18 mouse cellular contexts compared by ENCODE assay signal in the genomic region with DNA sequence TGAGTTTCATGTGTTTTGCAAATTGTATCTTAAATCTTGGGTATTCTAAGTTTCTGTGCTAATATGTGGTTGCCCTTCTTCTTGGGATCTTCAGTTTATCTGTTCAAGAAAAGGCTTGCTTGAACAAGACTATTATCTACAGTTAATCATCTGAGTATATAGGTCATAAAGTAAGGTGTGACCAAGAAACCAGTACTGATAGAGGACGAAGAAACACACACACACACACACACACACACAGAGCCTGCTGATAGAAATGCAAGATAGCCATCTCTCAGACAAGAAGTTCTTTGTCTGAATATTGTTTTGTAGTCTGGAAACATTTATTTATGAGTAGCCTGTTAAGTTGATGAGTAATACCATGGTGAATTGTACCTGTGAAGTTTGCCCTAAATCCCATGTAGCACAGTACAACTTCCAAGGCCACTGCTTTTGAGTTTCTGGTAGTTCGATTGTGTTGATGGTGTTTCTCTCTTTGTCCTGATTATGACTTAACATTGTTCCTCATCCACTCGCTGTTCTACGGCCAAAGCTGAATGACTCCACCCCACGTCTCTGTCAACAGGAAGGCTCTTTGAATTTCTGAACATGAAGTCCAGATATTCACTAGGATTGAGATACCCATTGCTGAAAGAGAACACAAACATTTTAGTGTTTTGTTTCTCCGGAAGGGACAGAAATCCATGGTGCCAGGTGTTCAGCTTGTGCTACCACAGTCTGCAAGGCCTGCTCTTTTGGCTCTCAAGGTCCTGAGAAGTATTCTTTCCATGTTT.
DNase-seq lines count a peak whose midpoint lies in the region; ATAC-seq and TF ChIP-seq lines count a peak whose summit lies in the region.
"Had no signal": no experiment of that assay in that cellular context is flagged by ENCODE, and none has a peak within 500 bp of the region (broad histone marks: within the 10 kb centered on the region; RNA-seq: fewer than 3 reads in every experiment).

No protein-coding gene starts in this region.

- H3K9me3 ChIP-seq in lung, postnatal 0 days (ENCODE audit: low read length), result no peaks in the 10 kb centered on the region
- no peaks in the 10 kb centered on the region for H3K9me3 ChIP-seq in intestine, embryonic 16.5 days (ENCODE audit: control insufficient read depth, low read length)
- H3K9me3 ChIP-seq: embryonic facial prominence, embryonic 12.5 days; forebrain, embryonic 15.5 days; hindbrain, embryonic 13.5 days had no signal

- no peak overlapping the region for H3K4me3 ChIP-seq in lung, postnatal 0 days (ENCODE audit: low read depth, low read length)
- no peak overlapping the region for H3K4me3 ChIP-seq in intestine, embryonic 16.5 days (ENCODE audit: low read length)
- H3K4me3 ChIP-seq: embryonic facial prominence, embryonic 12.5 days; forebrain, embryonic 15.5 days; hindbrain, embryonic 13.5 days had no signal

- no peak overlapping the region for H3K27ac ChIP-seq in lung, postnatal 0 days (ENCODE audit: low read length)
- peak overlapping the region; percentile 23; the same call in 1 of the 2 replicates for H3K27ac ChIP-seq in intestine, embryonic 16.5 days (ENCODE audit: low read length)
- H3K27ac ChIP-seq: embryonic facial prominence, embryonic 12.5 days; forebrain, embryonic 15.5 days; hindbrain, embryonic 13.5 days; hindbrain, postnatal 0 days had no signal

- WGBS in lung, postnatal 0 days, result 82% methylated on average over 6 of the region's 6 CpGs
- 71% methylated on average over 6 of the region's 6 CpGs for WGBS in intestine, embryonic 16.5 days

- TF ChIP-seq EP300 in lung, postnatal 0 days (IDR thresholded peaks at IDR 0.05), result peak; percentile 81

- no peak for ATAC-seq in lung, postnatal 0 days
- peak; percentile 86 for ATAC-seq in intestine, embryonic 16.5 days
- ATAC-seq: activated CD4-positive, CD25-positive, alpha-beta regulatory T cell, adult 4 months; forebrain, embryonic 15.5 days; hindbrain, postnatal 0 days; Patski had no signal

- H3K36me3 ChIP-seq in lung, postnatal 0 days (ENCODE audit: insufficient read depth, low read length), result no peaks in the 10 kb centered on the region
- no peaks in the 10 kb centered on the region for H3K36me3 ChIP-seq in intestine, embryonic 16.5 days (ENCODE audit: control insufficient read depth, insufficient read depth, low read length)
- H3K36me3 ChIP-seq: embryonic facial prominence, embryonic 12.5 days; forebrain, embryonic 15.5 days; hindbrain, embryonic 13.5 days had no signal

- DNase-seq in heart, adult 11 months, result peak; percentile 64
- no peak for DNase-seq in heart, adult 18-20 months
- peak; percentile 9 for DNase-seq in lung, postnatal 0 days (ENCODE audit: low spot score)
- DNase-seq in lung, postnatal 14 days, result no peak
- DNase-seq in frontal cortex, postnatal 10 days (ENCODE audit: low spot score in 2 of 2), result no peak
- DNase-seq: adrenal gland, postnatal 14 days; cerebellum, adult 11-12 months; cerebellum, adult 9-10 months; cerebellum, postnatal 25 days; heart, postnatal 10 days had no signal

- H3K4me2 ChIP-seq in lung, postnatal 0 days (replicated peaks; ENCODE audit: low read depth, low read length), result no peak overlapping the region
- no peak overlapping the region for H3K4me2 ChIP-seq in intestine, embryonic 16.5 days (ENCODE audit: low read depth, low read length)
- H3K4me2 ChIP-seq: embryonic facial prominence, embryonic 12.5 days; forebrain, embryonic 15.5 days; hindbrain, embryonic 13.5 days had no signal

- no peak overlapping the region for H3K9ac ChIP-seq in lung, postnatal 0 days (replicated peaks; ENCODE audit: low read depth)
- no peak overlapping the region for H3K9ac ChIP-seq in intestine, embryonic 16.5 days (ENCODE audit: low read depth, low read length)
- H3K9ac ChIP-seq: embryonic facial prominence, embryonic 12.5 days; forebrain, embryonic 15.5 days; hindbrain, embryonic 13.5 days had no signal

- no peak for TF ChIP-seq CTCF in lung, postnatal 0 days (IDR thresholded peaks at IDR 0.05)

- no peaks in the 10 kb centered on the region for H3K27me3 ChIP-seq in lung, postnatal 0 days (replicated peaks; ENCODE audit: insufficient read depth, low read length)
- H3K27me3 ChIP-seq in intestine, embryonic 16.5 days (replicated peaks; ENCODE audit: control insufficient read depth, insufficient read depth, low read length), result no peaks in the 10 kb centered on the region
- H3K27me3 ChIP-seq: CH12.LX; embryonic facial prominence, embryonic 12.5 days; forebrain, embryonic 15.5 days; hindbrain, embryonic 13.5 days; Patski had no signal

- H3K4me1 ChIP-seq in lung, postnatal 0 days (ENCODE audit: insufficient read depth, low read depth, low read length), result no peaks in the 10 kb centered on the region; the same call in 1 of the 2 replicates
- no peaks in the 10 kb centered on the region for H3K4me1 ChIP-seq in intestine, embryonic 16.5 days (ENCODE audit: control insufficient read depth, insufficient read depth, low read length)
- H3K4me1 ChIP-seq: embryonic facial prominence, embryonic 12.5 days; hindbrain, embryonic 13.5 days had no signal

Comparison
In these comparisons a context has a peak if more than half of its experiments do, and no peak if none do; other contexts are left out.
1. DNase-seq: peak in heart, adult 11 months (single experiment) and lung, postnatal 0 days (single experiment); none in heart, adult 18-20 months (0 of 2), lung, postnatal 14 days (single experiment) and frontal cortex, postnatal 10 days (0 of 2).